Mouse (Mus musculus) liver, adult 2 months (tissue): ENCODE data around the gene Mpzl3. TPM values are rescaled to one million over a fixed set of nuclear protein-coding genes. Genes with fewer than 3 reads are reported as not detected.

Experiments used
- DNase-seq: peaks from one replicate; pipeline ENCODE4 v3.0.0-alpha.2; 2011; ENCODE audit warnings: low read depth, low spot score; ENCODE audit errors: extremely low read depth
- H3K27ac ChIP-seq: fragments of 200-500 bp; replicated peaks from 2 replicates; pipeline ENCODE4 v1.5.1; 2012; ENCODE audit warnings: low read depth, mild to moderate bottlenecking, control low read depth, inconsistent platforms, low read length; ENCODE audit not compliant: insufficient read depth
- H3K27me3 ChIP-seq: fragments of 200-500 bp; 2 replicates; pipeline ENCODE4 v1.6.1; 2012; ENCODE audit warnings: mild to moderate bottlenecking, moderate library complexity, low read length, inconsistent platforms; ENCODE audit not compliant: control insufficient read depth, insufficient read depth
- H3K36me3 ChIP-seq: fragments of 200-500 bp; 2 replicates; pipeline ENCODE4 v1.6.1; 2012; ENCODE audit warnings: low read length, inconsistent platforms; ENCODE audit not compliant: control insufficient read depth, insufficient read depth
- H3K4me1 ChIP-seq: fragments of 200-500 bp; 2 replicates; pipeline ENCODE4 v1.6.1; 2011; ENCODE audit warnings: low read length; ENCODE audit not compliant: control insufficient read depth, insufficient read depth
- H3K4me3 ChIP-seq: fragments of 200-500 bp; 2 replicates; pipeline ENCODE4 v1.5.1; 2011; ENCODE audit warnings: low read depth, mild to moderate bottlenecking, control low read depth, low read length, moderate library complexity; ENCODE audit not compliant: insufficient read depth
- H3K79me2 ChIP-seq: fragments of 200-500 bp; 2 replicates; pipeline ENCODE4 v1.6.1; 2012; ENCODE audit warnings: inconsistent platforms, mild to moderate bottlenecking, low read length, moderate library complexity; ENCODE audit not compliant: control insufficient read depth, insufficient read depth
- H3K9ac ChIP-seq: fragments of 200-500 bp; 2 replicates; pipeline ENCODE4 v1.6.1; 2012; ENCODE audit warnings: low read depth, mild to moderate bottlenecking, control low read depth, inconsistent platforms, low read length
- CTCF ChIP-seq: fragments of 200-500 bp; IDR thresholded peaks from 2 replicates; pipeline ENCODE4 v1.5.1; 2011; ENCODE audit warnings: low read depth, low read length, control low read depth
- POLR2A ChIP-seq: fragments of 200-500 bp; IDR thresholded peaks from 2 replicates; pipeline ENCODE4 v1.6.1; 2011; ENCODE audit warnings: low read length, control low read depth; ENCODE audit not compliant: insufficient read depth; ENCODE audit errors: extremely low read depth
- WGBS: fragments of 180-500 bp; shearing (Covaris S2); methylation state at CpG from one replicate; pipeline ENCODE4 v1.1.7; 2018; 5-methylcytosine and 5-hydroxymethylcytosine counted together
- polyA plus RNA-seq: library from polyadenylated mRNA; depleted of rRNA; stranded (reverse); fragments of >200 nt; gene quantifications from 2 replicates; pipeline ENCODE4 v1.2.3, GENCODE M21; 2012
- total RNA-seq: library from RNA; depleted of rRNA; stranded (reverse); fragments of >200 nt; gene quantifications from 2 replicates; pipeline ENCODE4 v1.2.3, GENCODE M21; 2014

Mpzl3 gene
- total and polyA plus RNA-seq, 2 experiments: 3.0 to 8.5 TPM

- no peak overlapping the region for H3K27ac ChIP-seq
- H3K9ac ChIP-seq: no peak overlapping the region
- no peak for DNase-seq
Measured at GRCm38 (mm10) chr9:45084556-45084955, 29.6 kb downstream of the Mpzl3 start.

GRCm38 (mm10) chr9:45085741-45086690 is 31.0 kb downstream of the Mpzl3 start:
- WGBS: 82% methylated on average over 12 of the region's 12 CpGs
- no peak overlapping the region for H3K27ac ChIP-seq
- no peak overlapping the region for H3K4me3 ChIP-seq
- no peaks in the 10 kb centered on the region for H3K36me3 ChIP-seq
- H3K9ac ChIP-seq: no peak overlapping the region
- TF ChIP-seq POLR2A: no peak
- TF ChIP-seq CTCF: no peak
- H3K79me2 ChIP-seq: no peaks in the 10 kb centered on the region
- H3K4me1 ChIP-seq: no peaks in the 10 kb centered on the region
- no peak for DNase-seq
- no peaks in the 10 kb centered on the region for H3K27me3 ChIP-seq

More at GRCm38 (mm10) chr9:45084556-45084955, 29.6 kb downstream of the Mpzl3 start:
- TF ChIP-seq CTCF (no peak), POLR2A (no peak)
- Histone ChIP-seq H3K27me3 (no peaks in the 10 kb centered on the region), H3K4me3 (no peak overlapping the region), H3K4me1 (no peaks in the 10 kb centered on the region), H3K79me2 (no peaks in the 10 kb centered on the region), H3K36me3 (no peaks in the 10 kb centered on the region)
- WGBS: 86% methylated on average over 5 of the region's 5 CpGs

- Histone ChIP-seq H3K36me3 (no peaks in the 10 kb centered on the region), H3K27ac (no peak overlapping the region), H3K9ac (no peak overlapping the region), H3K4me1 (no peaks in the 10 kb centered on the region), H3K79me2 (no peaks in the 10 kb centered on the region), H3K4me3 (no peak overlapping the region), H3K27me3 (no peaks in the 10 kb centered on the region)
- no peak for TF ChIP-seq CTCF
- TF ChIP-seq POLR2A: no peak
- DNase-seq: no peak
Measured at GRCm38 (mm10) chr9:45088040-45088439, 33.1 kb downstream of the Mpzl3 start.

GRCm38 (mm10) chr9:45090811-45091210 is 35.8 kb downstream of the Mpzl3 start:
- no peak for DNase-seq
- no peak overlapping the region for H3K27ac ChIP-seq
- H3K79me2 ChIP-seq: no peaks in the 10 kb centered on the region
- H3K36me3 ChIP-seq: no peaks in the 10 kb centered on the region
- 85% methylated on average over 3 of the region's 3 CpGs for WGBS
- no peak overlapping the region for H3K9ac ChIP-seq
- H3K4me3 ChIP-seq: no peak overlapping the region
- TF ChIP-seq CTCF: no peak
- no peak for TF ChIP-seq POLR2A
- no peaks in the 10 kb centered on the region for H3K27me3 ChIP-seq
- H3K4me1 ChIP-seq: peaks cover 2% of the 10 kb centered on the region; the same call in 1 of the 2 replicates

GRCm38 (mm10) chr9:45092641-45093040 is 37.7 kb downstream of the Mpzl3 start:
- WGBS: 65% methylated on average over 4 of the region's 4 CpGs
- H3K4me3 ChIP-seq: no peak overlapping the region

More at GRCm38 (mm10) chr9:45092641-45093040, 37.7 kb downstream of the Mpzl3 start:
- TF ChIP-seq CTCF (no peak), POLR2A (no peak)
- peaks cover 2% of the 10 kb centered on the region; the same call in 1 of the 2 replicates for H3K4me1 ChIP-seq
- no peaks in the 10 kb centered on the region for H3K79me2 ChIP-seq
- no peaks in the 10 kb centered on the region for H3K27me3 ChIP-seq
- H3K27ac ChIP-seq: no peak overlapping the region
- H3K36me3 ChIP-seq: no peaks in the 10 kb centered on the region
- DNase-seq: no peak
- H3K9ac ChIP-seq: no peak overlapping the region
